Mouse (Mus musculus) CH12.LX (cell line): Measurements from ENCODE around the gene Tcte3. TPM values are rescaled to one million over a fixed set of nuclear protein-coding genes. Genes with fewer than 3 reads are reported as not detected.

Source experiments
- DNase-seq: peaks from one replicate; pipeline ENCODE4 v3.0.0-alpha.2; 2013; ENCODE audit errors: extremely low read depth
- H3K27ac ChIP-seq: 2 replicates; pipeline ENCODE4 v1.5.1; 2012; ENCODE audit warnings: low read depth, mild to moderate bottlenecking, control low read depth, moderate library complexity; ENCODE audit not compliant: insufficient read depth
- H3K27me3 ChIP-seq: replicated peaks from 2 replicates; pipeline ENCODE3; 2012; ENCODE audit warnings: inconsistent platforms
- H3K36me3 ChIP-seq, 2 experiments: replicated peaks in 1 of 2; 2 replicates each; pipeline versions ENCODE3 to v1.6.1; 2012; ENCODE audit warnings: inconsistent platforms in 1 of 2, low read length in 1 of 2, mild to moderate bottlenecking in 1 of 2, mixed read lengths in 1 of 2, moderate library complexity in 1 of 2; ENCODE audit not compliant: control insufficient read depth in 1 of 2, insufficient read depth in 1 of 2
- H3K4me1 ChIP-seq, 2 experiments: 2 replicates each; pipeline ENCODE4 v1.6.1; 2012; ENCODE audit warnings: inconsistent platforms in 1 of 2, moderate library complexity in 1 of 2; ENCODE audit not compliant: insufficient read depth in 2 of 2, control insufficient read depth in 1 of 2
- H3K4me2 ChIP-seq: 2 replicates; pipeline ENCODE4 v1.6.1; 2012; ENCODE audit warnings: low read depth, mild to moderate bottlenecking, control low read depth; ENCODE audit not compliant: poor library complexity, insufficient read depth, severe bottlenecking
- H3K4me3 ChIP-seq, 3 experiments: fragments of 150-350 bp in 1 of 3; sonication (generic) in 1 of 3; replicated peaks in 1 of 3; 2 replicates each; pipeline versions ENCODE3 to v1.5.1; 2011 to 2012; ENCODE audit warnings: low read depth in 2 of 3, low read length in 2 of 3, mild to moderate bottlenecking in 2 of 3, moderate library complexity in 2 of 3, control low read depth in 1 of 3, improper control_type of control experiment in 1 of 3, inconsistent platforms in 1 of 3, mixed read lengths in 1 of 3; ENCODE audit not compliant: poor library complexity in 1 of 3
- H3K79me2 ChIP-seq: replicated peaks from 2 replicates; pipeline ENCODE4 v1.6.1; 2012; ENCODE audit warnings: mild to moderate bottlenecking, moderate library complexity; ENCODE audit not compliant: control insufficient read depth, poor library complexity, insufficient read depth, severe bottlenecking; ENCODE audit errors: extremely low read depth
- H3K9ac ChIP-seq: 2 replicates; pipeline ENCODE4 v1.6.1; 2012; ENCODE audit warnings: low read depth, mild to moderate bottlenecking, control low read depth, moderate library complexity; ENCODE audit not compliant: insufficient read depth
- H3K9me3 ChIP-seq: replicated peaks from 2 replicates; pipeline ENCODE3; 2012; ENCODE audit warnings: low read length, inconsistent platforms, mixed read lengths
- CHD1 ChIP-seq: IDR thresholded peaks from 2 replicates; pipeline ENCODE4 v1.6.1; 2012; ENCODE audit warnings: low read depth, low read length, improper control_type of control experiment, inconsistent platforms
- CHD2 ChIP-seq: IDR thresholded peaks from 2 replicates; pipeline ENCODE4 v1.6.1; 2011; ENCODE audit warnings: low read length, improper control_type of control experiment
- CTCF ChIP-seq, 2 experiments: IDR thresholded peaks in 1 of 2; conservative IDR thresholded peaks in 1 of 2; 2 replicates each; pipeline ENCODE4 v1.5.1; 2011 to 2012; ENCODE audit warnings: low read depth in 2 of 2, low read length in 2 of 2, improper control_type of control experiment in 1 of 2, inconsistent platforms in 1 of 2, mild to moderate bottlenecking in 1 of 2, moderate library complexity in 1 of 2
- E2F4 ChIP-seq: IDR thresholded peaks from 2 replicates; pipeline ENCODE4 v1.6.1; 2011; ENCODE audit warnings: low read depth, low read length, improper control_type of control experiment; ENCODE audit not compliant: insufficient replicate concordance
- ELF1 ChIP-seq: IDR thresholded peaks from 2 replicates; pipeline ENCODE4 v1.6.1; 2014; ENCODE audit warnings: low read depth, mild to moderate bottlenecking, inconsistent platforms, low read length, improper control_type of control experiment
- EP300 ChIP-seq: IDR thresholded peaks from 2 replicates; pipeline ENCODE4 v1.6.1; 2011; ENCODE audit warnings: low read length, improper control_type of control experiment
- GABPA ChIP-seq: IDR thresholded peaks from 2 replicates; pipeline ENCODE4 v1.6.1; 2012; ENCODE audit warnings: low read depth, low read length, improper control_type of control experiment, inconsistent platforms; ENCODE audit not compliant: insufficient replicate concordance
- HCFC1 ChIP-seq: IDR thresholded peaks from 2 replicates; pipeline ENCODE4 v1.6.1; 2012; ENCODE audit warnings: low read depth, mild to moderate bottlenecking, inconsistent platforms, low read length, improper control_type of control experiment
- IRF4 ChIP-seq: IDR thresholded peaks from 2 replicates; pipeline ENCODE4 v1.6.1; 2014; ENCODE audit warnings: low read depth, mild to moderate bottlenecking, inconsistent platforms, low read length, improper control_type of control experiment
- JUN ChIP-seq: IDR thresholded peaks from 2 replicates; pipeline ENCODE4 v1.6.1; 2011; ENCODE audit warnings: low read depth, mild to moderate bottlenecking, low read length, improper control_type of control experiment, moderate library complexity; ENCODE audit not compliant: insufficient read depth
- KAT2A ChIP-seq: IDR thresholded peaks from 2 replicates; pipeline ENCODE4 v1.6.1; 2012; ENCODE audit warnings: low read length, improper control_type of control experiment, inconsistent platforms; ENCODE audit not compliant: insufficient replicate concordance
- MAFK ChIP-seq: IDR thresholded peaks from 2 replicates; pipeline ENCODE4 v1.6.1; 2011; ENCODE audit warnings: low read length, improper control_type of control experiment; ENCODE audit not compliant: insufficient replicate concordance
- MAX ChIP-seq: IDR thresholded peaks from 2 replicates; pipeline ENCODE4 v1.6.1; 2011; ENCODE audit warnings: low read length, improper control_type of control experiment
- MAZ ChIP-seq: IDR thresholded peaks from 2 replicates; pipeline ENCODE4 v1.6.1; 2012; ENCODE audit warnings: low read depth, mild to moderate bottlenecking, inconsistent platforms, low read length, improper control_type of control experiment, moderate library complexity
- MYC ChIP-seq: IDR thresholded peaks from 2 replicates; pipeline ENCODE4 v1.6.1; 2011; ENCODE audit warnings: low read depth, mild to moderate bottlenecking, improper control_type of control experiment, low read length
- NELFE ChIP-seq: IDR thresholded peaks from 2 replicates; pipeline ENCODE4 v1.6.1; 2011; ENCODE audit warnings: low read depth, low read length, improper control_type of control experiment
- PAX5 ChIP-seq: IDR thresholded peaks from 2 replicates; pipeline ENCODE4 v1.6.1; 2012; ENCODE audit warnings: low read length, inconsistent platforms, mixed read lengths
- POLR2A ChIP-seq: IDR thresholded peaks from 2 replicates; pipeline ENCODE4 v1.6.1; 2011; ENCODE audit warnings: low read depth, mild to moderate bottlenecking, improper control_type of control experiment, low read length
- RCOR1 ChIP-seq: conservative IDR thresholded peaks from 2 replicates; pipeline ENCODE4 v1.6.1; 2012; ENCODE audit warnings: low read depth, mild to moderate bottlenecking, inconsistent platforms, low read length, improper control_type of control experiment
- SMC3 ChIP-seq: IDR thresholded peaks from 2 replicates; pipeline ENCODE4 v1.6.1; 2011; ENCODE audit warnings: low read depth, low read length, improper control_type of control experiment
- TCF12 ChIP-seq: IDR thresholded peaks from 2 replicates; pipeline ENCODE4 v1.6.1; 2014; ENCODE audit warnings: low read depth, mild to moderate bottlenecking, inconsistent platforms, low read length, improper control_type of control experiment
- USF2 ChIP-seq: conservative IDR thresholded peaks from 2 replicates; pipeline ENCODE4 v1.6.1; 2011; ENCODE audit warnings: low read depth, low read length, improper control_type of control experiment
- ZC3H11A ChIP-seq: IDR thresholded peaks from 2 replicates; pipeline ENCODE4 v1.6.1; 2012; ENCODE audit warnings: low read depth, mild to moderate bottlenecking, inconsistent platforms, low read length, improper control_type of control experiment
- ZKSCAN1 ChIP-seq: IDR thresholded peaks from 2 replicates; pipeline ENCODE4 v1.6.1; 2012; ENCODE audit warnings: low read depth, inconsistent platforms, low read length, improper control_type of control experiment, borderline replicate concordance
- ZNF384 ChIP-seq: IDR thresholded peaks from 2 replicates; pipeline ENCODE4 v1.6.1; 2012; ENCODE audit warnings: low read depth, low read length, improper control_type of control experiment, inconsistent platforms
- dilution Hi-C: fragments of 300-500 bp; cut with MboI; formaldehyde crosslinking; loops from 2 replicates; pipeline ENCODE4 v1.14.3; 2020; ENCODE audit warnings: low sequenced_read_pairs; ENCODE audit not compliant: extremely low pct_unique_long_range_greater_than_20kb, extremely low pct_ligation_motif_present
- in situ Hi-C: fragments of 300-500 bp; cut with MboI; formaldehyde crosslinking; loops from 3 replicates; pipeline ENCODE4 v1.14.3; 2019; ENCODE audit warnings: low sequenced_read_pairs, low pct_ligation_motif_present, low pct_unique_long_range_greater_than_20kb, mixed read lengths
- polyA plus RNA-seq: library from polyadenylated mRNA; unstranded; fragments of >175 nt; gene quantifications from 2 replicates; pipeline ENCODE4 v1.2.1, GENCODE M21; 2012; ENCODE audit warnings: low read depth; ENCODE audit not compliant: insufficient read length
- total RNA-seq, 2 experiments: library from RNA; depleted of rRNA; stranded (reverse); fragments of 300-350 nt in 1 of 2; fragments of >200 nt in 1 of 2; gene quantifications; 2 replicates each; pipeline ENCODE4 v1.2.3; 2012 to 2014

The Tcte3 gene
- total and polyA plus RNA-seq, 3 experiments: 1.9 to 5.8 TPM; not detected in 1

- Histone ChIP-seq H3K36me3 (peaks cover 80 to 97% of the 10 kb centered on the region in 2 experiments), H3K4me1 (no peaks in the 10 kb centered on the region), H3K27me3 (no peaks in the 10 kb centered on the region), H3K79me2 (no peaks in the 10 kb centered on the region), H3K27ac (no peak overlapping the region), H3K9me3 (no peaks in the 10 kb centered on the region), H3K4me3 (no peak overlapping the region), H3K4me2 (no peak overlapping the region), H3K9ac (no peak overlapping the region)
- in situ Hi-C loops: no loop called here
- no peak for DNase-seq
- dilution Hi-C loops: no loop called here
- no peak for TF ChIP-seq KAT2A
- TF ChIP-seq MAX: no peak
- no peak for TF ChIP-seq IRF4
- no peak for TF ChIP-seq ZC3H11A
- no peak for TF ChIP-seq PAX5
- TF ChIP-seq ELF1: no peak
- TF ChIP-seq JUN: no peak
- TF ChIP-seq HCFC1: no peak
- no peak for TF ChIP-seq POLR2A
- no peak for TF ChIP-seq USF2
- no peak for TF ChIP-seq CTCF (conservative IDR thresholded peaks at IDR 0.05 in 1 of 2, IDR thresholded peaks at IDR 0.05 in 1 of 2; ENCODE audit: low read depth in 2 of 2, low read length in 2 of 2)
- no peak for TF ChIP-seq MYC
Observed at GRCm38 (mm10) chr17:15060356-15060755, 19.1 kb upstream of the Tcte3 start.

- DNase-seq: no peak
- H3K4me3 ChIP-seq: no peak overlapping the region
- H3K4me2 ChIP-seq: no peak overlapping the region
- H3K27ac ChIP-seq: no peak overlapping the region
- TF ChIP-seq MAZ: no peak
- TF ChIP-seq TCF12: no peak
- TF ChIP-seq MAFK: no peak
- TF ChIP-seq RCOR1: no peak
- TF ChIP-seq CHD2: no peak
- no peak for TF ChIP-seq CHD1
- no peak for TF ChIP-seq NELFE
- no peak for TF ChIP-seq MAX
- TF ChIP-seq GABPA: no peak
- no peak for TF ChIP-seq SMC3
- no peak for TF ChIP-seq MYC
- no peak for TF ChIP-seq EP300
- no peak for TF ChIP-seq ELF1
- no peak for TF ChIP-seq ZNF384
- TF ChIP-seq E2F4: no peak
- no peak for TF ChIP-seq ZKSCAN1
- in situ Hi-C loops (no loop called here), dilution Hi-C loops (no loop called here)
- no peak overlapping the region for H3K9ac ChIP-seq
- no peaks in the 10 kb centered on the region for H3K79me2 ChIP-seq
- H3K36me3 ChIP-seq: peaks cover 83 to 93% of the 10 kb centered on the region in 2 experiments
- no peaks in the 10 kb centered on the region for H3K4me1 ChIP-seq
- H3K9me3 ChIP-seq: no peaks in the 10 kb centered on the region
- no peaks in the 10 kb centered on the region for H3K27me3 ChIP-seq
Observed at GRCm38 (mm10) chr17:15059646-15060045, 18.4 kb upstream of the Tcte3 start.
